Mouse (Mus musculus): ENCODE data around the gene H2afy. TPM values are rescaled to one million over a fixed set of nuclear protein-coding genes. Genes with fewer than 3 reads are reported as not detected.

H2afy gene
- polyA plus RNA-seq (2015; fragmentation: Nextera tagmentation; extraction: Ambion mirVana): 422 and 433 TPM in 2 replicates

DNA sequence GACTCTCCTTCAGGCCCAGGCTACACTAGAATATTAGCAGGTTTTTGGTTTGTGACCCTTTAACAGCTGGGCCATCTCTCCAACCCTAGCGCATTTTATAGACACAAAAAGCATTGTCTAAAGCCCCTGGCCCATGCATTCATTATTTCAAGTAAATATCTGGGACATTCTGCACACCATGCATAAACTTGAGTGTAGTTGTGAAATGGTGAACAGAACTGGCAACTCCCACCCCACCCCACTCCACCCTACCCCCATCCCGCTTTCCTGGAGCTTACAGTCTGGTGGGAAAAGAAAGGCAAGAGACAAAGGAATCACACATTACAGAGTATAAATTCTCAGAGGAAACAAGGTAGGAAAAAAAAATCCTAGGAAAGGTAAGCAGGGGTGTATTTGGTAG lies at the start of gene H2afy:
TSS of gene H2afy (minus strand) at position 162 of the 400 bp plus-strand sequence.
- no peaks in the 10 kb centered on the region for H3K9me3 ChIP-seq
- ATAC-seq (ENCODE audit: low FRiP score, low read depth): no peak
- H3K27me3 ChIP-seq: no peaks in the 10 kb centered on the region
- peak within 1 kb of the TSS; percentile 89 for H3K4me2 ChIP-seq (replicated peaks)
- H3K36me3 ChIP-seq: peaks cover 11% of the 10 kb centered on the region
- H3K9ac ChIP-seq: peak within 1 kb of the TSS; percentile 99
- peaks cover 62% of the 10 kb centered on the region for H3K4me1 ChIP-seq
- WGBS: 81% methylated on average over 2 of the region's 2 CpGs
- peak within 1 kb of the TSS; percentile 86 for H3K27ac ChIP-seq
- H3K4me3 ChIP-seq: peak within 1 kb of the TSS; percentile 97

DNA sequence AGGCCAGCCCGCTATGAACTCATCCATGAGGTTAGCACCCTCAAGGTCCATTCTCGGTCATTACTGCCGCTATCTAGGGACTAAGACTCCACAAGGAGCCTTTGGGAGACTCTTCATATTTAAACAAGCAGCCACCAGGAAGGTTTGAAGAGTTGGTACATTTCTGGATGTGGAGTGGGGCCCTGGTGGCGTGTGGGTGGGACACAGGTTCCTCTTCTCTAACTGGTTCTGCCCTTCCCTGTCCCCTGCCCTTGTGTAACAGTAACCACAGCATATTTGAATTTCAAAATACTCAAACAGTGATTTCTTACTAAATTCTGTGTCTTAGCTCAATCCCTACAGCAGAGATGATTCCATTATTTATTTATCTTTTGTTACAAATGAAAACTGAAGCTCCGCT lies 47.5 kb upstream of the H2afy start:
- Histone ChIP-seq H3K4me2 (replicated peaks) (no peak overlapping the region), H3K27me3 (no peaks in the 10 kb centered on the region), H3K4me3 (no peak overlapping the region), H3K27ac (no peak overlapping the region), H3K9me3 (no peaks in the 10 kb centered on the region), H3K4me1 (no peaks in the 10 kb centered on the region), H3K36me3 (no peaks in the 10 kb centered on the region), H3K9ac (no peak overlapping the region)
- no peak for ATAC-seq (ENCODE audit: low FRiP score, low read depth)
- WGBS: 88% methylated on average over 5 of the region's 5 CpGs

DNA sequence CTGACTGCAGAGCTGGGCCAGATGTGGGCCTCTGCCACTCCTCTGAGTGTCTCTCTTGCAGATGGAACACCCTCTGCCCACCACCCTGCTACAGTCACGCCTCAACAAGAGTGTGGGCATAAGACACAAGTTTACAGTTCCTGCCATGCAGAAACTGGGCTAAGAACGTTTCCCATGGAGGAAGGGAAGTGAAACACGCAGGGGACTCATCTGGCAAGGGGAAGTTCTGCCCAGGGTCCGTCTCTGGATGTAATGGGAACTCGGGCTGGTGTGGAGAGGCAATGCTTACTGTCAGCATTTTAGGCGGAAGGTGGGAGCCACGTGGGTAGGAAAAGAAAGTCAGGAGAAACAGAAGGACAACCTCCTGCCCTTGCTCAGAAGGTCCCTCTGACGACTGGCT lies 45.3 kb upstream of the H2afy start:
- ATAC-seq (ENCODE audit: low FRiP score, low read depth): no peak
- Histone ChIP-seq H3K9me3 (no peaks in the 10 kb centered on the region), H3K4me3 (no peak overlapping the region), H3K36me3 (no peaks in the 10 kb centered on the region), H3K27me3 (no peaks in the 10 kb centered on the region), H3K9ac (no peak overlapping the region), H3K4me2 (replicated peaks) (no peak overlapping the region), H3K4me1 (peaks cover 7% of the 10 kb centered on the region), H3K27ac (no peak overlapping the region)
- WGBS: 78% methylated on average over 8 of the region's 8 CpGs

DNA sequence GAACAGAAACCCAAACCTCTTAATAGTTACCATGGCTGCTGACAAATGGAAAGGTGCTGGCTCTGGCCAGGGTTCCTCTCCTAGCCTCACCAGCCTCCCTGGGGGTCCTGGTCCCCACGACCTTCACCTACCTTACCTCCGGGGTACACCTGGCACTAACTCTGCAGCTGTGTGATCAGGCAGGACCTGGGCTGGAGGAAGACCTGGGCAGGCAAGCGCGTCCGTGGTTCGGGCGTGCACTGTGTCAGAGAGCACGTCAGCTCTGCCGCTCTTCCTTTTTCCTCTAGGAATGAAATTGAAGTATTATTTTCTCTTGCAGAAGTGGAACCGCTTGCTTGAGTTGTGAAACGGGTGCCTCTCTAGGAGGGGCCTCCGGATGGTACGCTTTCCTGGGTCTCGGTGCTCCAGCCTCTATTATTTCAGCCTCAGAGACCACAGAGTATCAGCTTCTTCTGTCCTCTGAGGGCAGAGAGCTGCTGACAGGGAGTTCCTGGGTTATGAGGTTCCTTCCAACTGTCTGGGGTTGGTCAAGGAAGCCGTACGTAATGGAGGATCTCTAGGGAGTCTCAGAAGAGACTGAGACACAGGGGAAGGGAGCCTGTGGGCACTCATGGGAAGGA lies 42.4 kb upstream of the H2afy start, which contains the start of gene Tifab:
TSS of gene Tifab (minus strand) at position 470 of the 620 bp plus-strand sequence.
- H3K9ac ChIP-seq: no peak within 1 kb of the TSS
- ATAC-seq (ENCODE audit: low FRiP score, low read depth): no peak
- no peaks in the 10 kb centered on the region for H3K36me3 ChIP-seq
- H3K27me3 ChIP-seq: no peaks in the 10 kb centered on the region
- no peak within 1 kb of the TSS for H3K4me3 ChIP-seq
- H3K4me1 ChIP-seq: peaks cover 31% of the 10 kb centered on the region
- no peak within 1 kb of the TSS; the same call in 1 of the 2 replicates for H3K27ac ChIP-seq
- WGBS: 90% methylated on average over 16 of the region's 16 CpGs
- H3K4me2 ChIP-seq (replicated peaks): no peak within 1 kb of the TSS
- H3K9me3 ChIP-seq: no peaks in the 10 kb centered on the region

DNA sequence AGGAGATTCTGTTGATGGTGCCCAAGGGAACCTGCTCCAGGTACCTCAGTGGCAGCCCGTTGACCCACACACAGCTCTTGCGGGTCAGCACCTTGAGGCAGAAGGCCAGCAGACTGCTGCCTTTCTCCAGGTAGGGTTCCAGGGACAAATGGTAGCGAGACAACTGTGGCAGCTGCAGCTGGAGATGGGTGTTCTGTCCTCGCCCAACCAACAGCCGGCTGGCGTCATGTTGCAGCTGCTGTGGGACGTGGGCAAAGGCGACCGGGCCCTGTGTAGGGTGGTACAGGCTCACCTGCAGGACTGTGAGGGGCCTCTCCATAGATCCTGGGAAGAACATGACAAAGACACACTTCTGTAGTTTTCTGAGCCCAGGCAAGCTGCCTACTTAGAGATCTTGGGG lies 40.1 kb upstream of the H2afy start:
- Histone ChIP-seq H3K36me3 (no peaks in the 10 kb centered on the region), H3K4me1 (peaks cover 53% of the 10 kb centered on the region), H3K4me3 (no peak overlapping the region), H3K9ac (no peak overlapping the region; the same call in 1 of the 2 replicates), H3K27ac (peak overlapping the region; percentile 73), H3K4me2 (replicated peaks) (no peak overlapping the region), H3K9me3 (no peaks in the 10 kb centered on the region), H3K27me3 (no peaks in the 10 kb centered on the region)
- 65% methylated on average over 9 of the region's 9 CpGs for WGBS
- no peak for ATAC-seq (ENCODE audit: low FRiP score, low read depth)

DNA sequence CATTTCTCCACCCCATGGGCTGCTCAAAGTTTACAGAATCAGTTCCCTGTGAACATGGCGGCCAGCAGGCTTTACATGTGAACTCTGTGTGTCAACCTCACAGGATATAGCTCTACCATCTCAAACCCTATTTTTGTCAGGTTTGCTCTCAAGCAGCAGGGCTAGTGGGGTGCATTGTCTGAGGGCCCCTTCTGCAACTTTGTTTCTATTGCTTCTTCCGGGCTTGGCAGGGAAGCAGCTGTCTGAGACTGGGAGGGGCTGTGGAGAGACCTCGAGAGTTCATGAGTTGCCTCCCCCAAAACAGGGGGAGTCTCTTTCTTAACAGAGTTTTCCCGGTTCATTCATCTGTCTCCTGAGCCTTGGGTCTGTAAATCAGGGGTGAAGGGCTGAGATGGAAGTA lies 39.7 kb upstream of the H2afy start:
- ATAC-seq (ENCODE audit: low FRiP score, low read depth): peak; percentile 28; the same call in 1 of the 2 replicates
- Histone ChIP-seq H3K4me3 (no peak overlapping the region), H3K9me3 (no peaks in the 10 kb centered on the region), H3K36me3 (no peaks in the 10 kb centered on the region), H3K4me2 (replicated peaks) (no peak overlapping the region), H3K4me1 (peaks cover 57% of the 10 kb centered on the region), H3K27me3 (no peaks in the 10 kb centered on the region), H3K27ac (peak overlapping the region; percentile 73), H3K9ac (no peak overlapping the region; the same call in 1 of the 2 replicates)
- 39% methylated on average over 4 of the region's 4 CpGs for WGBS

DNA sequence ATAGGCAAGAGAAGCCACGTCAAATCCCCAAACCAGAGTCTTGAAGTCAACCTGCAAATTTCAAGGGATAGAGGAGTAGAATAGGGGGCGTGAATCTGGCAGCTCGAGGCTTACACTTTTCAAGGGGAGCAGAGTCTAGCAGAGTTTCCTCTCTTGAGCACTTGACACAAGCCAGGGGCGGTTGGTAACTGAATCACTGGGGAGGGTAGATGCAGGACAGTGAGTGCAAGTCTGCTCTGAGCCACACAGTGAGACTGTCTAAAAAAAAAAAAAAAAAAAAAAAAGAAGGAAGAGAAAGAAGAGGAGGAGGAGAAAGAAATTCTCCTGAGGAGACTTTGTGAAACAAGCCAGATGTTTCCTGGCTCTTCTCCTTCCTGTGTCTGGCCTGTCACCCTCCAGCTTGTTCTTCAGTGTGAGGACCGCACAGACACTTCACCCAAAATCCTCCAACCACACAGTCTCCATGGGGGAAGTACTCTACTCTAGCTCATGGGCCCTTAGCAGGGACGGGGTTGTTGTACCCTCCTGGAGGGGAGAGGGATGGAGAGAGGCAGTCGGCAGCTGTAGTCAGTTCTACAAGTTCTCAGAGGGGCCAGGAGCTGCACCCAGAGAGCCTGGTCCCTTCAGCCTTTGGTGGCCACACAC lies 36.9 kb upstream of the H2afy start:
- no peak for ATAC-seq (ENCODE audit: low FRiP score, low read depth)
- no peak overlapping the region for H3K9ac ChIP-seq
- no peaks in the 10 kb centered on the region for H3K27me3 ChIP-seq
- no peak overlapping the region for H3K4me2 ChIP-seq (replicated peaks)
- H3K36me3 ChIP-seq: no peaks in the 10 kb centered on the region
- H3K4me3 ChIP-seq: no peak overlapping the region
- no peaks in the 10 kb centered on the region for H3K9me3 ChIP-seq
- peaks cover 85% of the 10 kb centered on the region for H3K4me1 ChIP-seq
- 39% methylated on average over 7 of the region's 7 CpGs for WGBS
- peak overlapping the region; percentile 35; the same call in 1 of the 2 replicates for H3K27ac ChIP-seq

DNA sequence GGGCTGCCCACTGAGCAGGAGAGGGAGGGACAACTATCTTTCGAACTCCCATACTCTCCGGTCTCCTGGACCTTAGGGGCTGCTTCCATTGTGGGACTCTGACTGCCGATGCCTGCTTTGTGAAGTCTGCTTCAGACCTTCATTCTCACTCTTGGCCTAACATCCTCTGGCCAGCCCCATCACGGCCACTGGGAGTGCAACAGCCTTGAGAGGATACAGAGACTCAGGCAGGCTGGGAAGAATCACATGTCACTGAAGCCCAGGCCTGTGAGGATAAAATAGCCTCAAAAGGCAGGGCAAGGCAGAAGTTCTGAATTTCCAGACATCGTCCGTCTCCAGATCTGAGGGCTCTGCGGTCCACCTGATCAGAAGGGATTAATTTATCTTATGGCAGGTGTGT lies 35.9 kb upstream of the H2afy start:
- Histone ChIP-seq H3K9ac (no peak overlapping the region), H3K36me3 (no peaks in the 10 kb centered on the region), H3K4me1 (peaks cover 92% of the 10 kb centered on the region), H3K4me2 (replicated peaks) (peak overlapping the region; percentile 35; the same call in 1 of the 2 replicates), H3K4me3 (no peak overlapping the region), H3K9me3 (no peaks in the 10 kb centered on the region), H3K27me3 (no peaks in the 10 kb centered on the region), H3K27ac (peak overlapping the region; percentile 35; the same call in 1 of the 2 replicates)
- ATAC-seq (ENCODE audit: low FRiP score, low read depth): no peak
- 77% methylated on average over 7 of the region's 7 CpGs for WGBS

DNA sequence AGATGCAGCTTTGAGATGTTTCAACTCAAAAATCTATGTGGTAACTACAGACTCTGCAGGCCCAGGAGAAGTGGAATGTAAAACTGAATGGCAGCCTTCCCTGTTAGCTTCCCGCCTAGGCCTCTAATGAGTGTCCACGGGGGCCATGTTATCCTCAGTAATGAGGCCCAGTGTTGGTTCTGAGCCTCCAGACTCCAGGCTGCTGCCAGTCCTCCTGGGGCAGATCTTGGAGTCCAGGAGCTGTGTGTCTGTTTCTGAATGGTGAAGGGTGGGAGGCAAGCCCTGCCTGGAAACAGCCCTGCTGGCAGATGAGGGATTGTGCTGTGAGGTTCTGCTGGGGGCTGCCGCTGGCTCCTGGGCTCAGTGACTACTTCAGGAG lies 32.2 kb upstream of the H2afy start:
- peak; percentile 45 for ATAC-seq (ENCODE audit: low FRiP score, low read depth)
- Histone ChIP-seq H3K27me3 (no peaks in the 10 kb centered on the region), H3K36me3 (no peaks in the 10 kb centered on the region), H3K9me3 (no peaks in the 10 kb centered on the region), H3K4me2 (replicated peaks) (no peak overlapping the region; the same call in 1 of the 2 replicates), H3K9ac (no peak overlapping the region), H3K4me1 (peaks cover 89% of the 10 kb centered on the region), H3K27ac (peak overlapping the region; percentile 96), H3K4me3 (no peak overlapping the region)
- WGBS: 13% methylated on average over 3 of the region's 3 CpGs

DNA sequence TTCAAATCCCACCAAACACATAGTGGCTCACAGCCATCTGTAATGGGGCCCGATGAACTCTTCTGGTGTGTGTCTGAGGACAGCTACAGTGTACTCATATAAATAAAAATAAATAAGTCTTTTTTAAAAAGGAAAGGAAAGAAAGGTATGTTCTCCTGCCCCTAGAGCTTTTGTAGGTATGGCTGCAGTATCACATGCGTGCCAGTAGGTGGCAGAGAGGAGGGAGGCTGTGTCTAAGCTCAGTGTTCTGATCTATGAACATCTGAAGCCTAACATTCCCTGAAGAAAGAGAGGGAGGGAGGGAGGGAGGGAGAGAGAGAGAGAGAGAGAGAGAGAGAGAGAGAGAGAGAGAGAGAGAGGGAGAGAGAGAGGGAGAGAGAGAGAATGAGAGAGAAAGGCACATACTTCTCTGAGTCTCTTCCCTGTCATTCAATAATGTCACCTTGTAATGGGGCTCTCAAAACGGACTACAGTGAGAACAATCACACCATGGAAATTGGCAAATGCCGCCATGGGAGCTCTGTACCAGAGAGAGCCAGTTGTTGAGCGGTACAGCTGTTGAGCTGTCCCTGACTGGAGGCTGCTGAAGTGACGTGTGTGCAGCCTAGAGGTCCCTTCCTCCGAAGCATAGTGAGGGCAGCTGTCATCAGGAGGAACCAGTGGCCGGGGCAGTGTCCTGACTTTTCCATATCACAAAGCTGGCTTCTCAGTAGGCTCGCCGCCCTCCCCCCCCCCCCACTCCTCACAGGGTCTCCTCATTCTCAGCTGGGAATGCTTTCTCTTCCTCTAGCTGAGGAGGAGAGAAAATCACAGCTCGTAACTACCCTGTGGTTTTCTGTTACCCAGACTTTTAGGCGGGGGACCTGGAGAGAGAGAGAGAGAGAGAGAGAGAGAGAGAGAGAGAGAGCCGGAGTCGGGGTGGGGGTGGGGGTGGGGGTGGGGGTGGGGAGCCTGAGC lies 31.6 kb upstream of the H2afy start:
- Histone ChIP-seq H3K4me1 (peaks cover 89% of the 10 kb centered on the region), H3K9me3 (no peaks in the 10 kb centered on the region), H3K9ac (0 out of 2 replicates have a peak overlapping the region, but pooled peaks have one; percentile 35), H3K27me3 (no peaks in the 10 kb centered on the region), H3K27ac (peak overlapping the region; percentile 96), H3K36me3 (no peaks in the 10 kb centered on the region), H3K4me3 (no peak overlapping the region), H3K4me2 (replicated peaks) (peak overlapping the region; percentile 38)
- WGBS: 13% methylated on average over 14 of the region's 14 CpGs
- peak; percentile 64 for ATAC-seq (ENCODE audit: low FRiP score, low read depth)

DNA sequence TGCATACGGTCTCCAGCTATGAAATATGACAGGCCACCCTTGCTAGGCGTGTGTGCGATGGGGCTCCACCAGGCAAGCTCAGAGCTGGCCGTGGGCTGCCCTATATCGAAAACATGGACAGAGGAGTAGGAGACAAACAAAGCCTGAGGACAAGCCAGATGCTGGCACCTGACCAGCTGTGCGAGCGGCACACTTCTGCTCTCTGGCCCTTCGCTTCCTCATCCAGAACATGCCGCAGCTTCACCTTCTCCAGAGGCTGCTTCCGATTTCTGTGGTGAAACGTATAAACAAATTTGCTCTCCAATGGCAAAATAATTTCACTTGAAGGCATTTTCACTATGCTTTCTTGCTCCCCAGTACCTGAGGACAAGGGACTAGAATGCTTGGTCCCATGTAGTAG lies 29.4 kb upstream of the H2afy start:
- Histone ChIP-seq H3K9ac (no peak overlapping the region), H3K27ac (peak overlapping the region; percentile 93), H3K36me3 (no peaks in the 10 kb centered on the region), H3K27me3 (no peaks in the 10 kb centered on the region), H3K4me2 (replicated peaks) (no peak overlapping the region), H3K9me3 (no peaks in the 10 kb centered on the region), H3K4me1 (peaks cover 87% of the 10 kb centered on the region), H3K4me3 (no peak overlapping the region)
- 77% methylated on average over 11 of the region's 11 CpGs for WGBS
- ATAC-seq (ENCODE audit: low FRiP score, low read depth): no peak

DNA sequence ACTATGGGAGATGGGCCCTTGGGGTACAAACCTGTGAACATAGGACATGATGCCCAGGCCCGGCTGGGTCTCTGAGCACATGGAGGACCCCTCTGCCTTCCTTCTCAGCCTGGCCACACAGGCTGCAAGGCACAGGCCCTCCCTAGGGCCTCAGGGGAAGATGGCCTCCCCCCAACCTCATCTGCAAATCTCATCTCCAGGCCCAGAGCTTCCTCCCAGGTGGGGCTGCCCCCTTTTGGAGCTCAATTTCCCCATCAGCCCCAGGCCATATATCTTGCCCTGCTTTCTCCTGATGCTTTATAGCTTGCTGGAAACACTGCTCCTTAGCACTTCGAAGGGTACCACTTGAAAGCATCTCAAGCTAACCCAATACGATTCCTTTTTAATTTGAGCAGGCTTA lies 28.2 kb upstream of the H2afy start:
- Histone ChIP-seq H3K9me3 (no peaks in the 10 kb centered on the region), H3K27ac (peak overlapping the region; percentile 93), H3K4me3 (no peak overlapping the region), H3K4me2 (replicated peaks) (peak overlapping the region; percentile 47), H3K36me3 (no peaks in the 10 kb centered on the region), H3K4me1 (peaks cover 87% of the 10 kb centered on the region), H3K9ac (no peak overlapping the region), H3K27me3 (no peaks in the 10 kb centered on the region)
- 39% methylated on average over 3 of the region's 3 CpGs for WGBS
- ATAC-seq (ENCODE audit: low FRiP score, low read depth): no peak; the same call in 1 of the 2 replicates
